Mouse (Mus musculus) megakaryocyte, adult 5-6 weeks (primary cell): ENCODE measurements around the gene Il4. TPM values are rescaled to one million over a fixed set of nuclear protein-coding genes. Genes with fewer than 3 reads are reported as not detected.

Source experiments
- ATAC-seq: 2 replicates; pipeline ENCODE4 v1.8.0; 2016; ENCODE audit warnings: mild to moderate bottlenecking, inconsistent platforms; ENCODE audit not compliant: poor library complexity, severe bottlenecking
- total RNA-seq, 2 experiments: library from RNA; stranded (forward) in 1 of 2; stranded (reverse) in 1 of 2; fragments of 153-499, 151-499 nt in 1 of 2; fragments of 221-1000, 200-1000 nt in 1 of 2; gene quantifications; 2 replicates each; pipeline versions ENCODE4 v1.2.3 to v1.2.4; 2015 to 2017

The Il4 gene
- total RNA-seq (2015), result 5.5 and 13.1 TPM in 2 replicates
- total RNA-seq (2017), result 8.0 and 8.7 TPM in 2 replicates

DNA sequence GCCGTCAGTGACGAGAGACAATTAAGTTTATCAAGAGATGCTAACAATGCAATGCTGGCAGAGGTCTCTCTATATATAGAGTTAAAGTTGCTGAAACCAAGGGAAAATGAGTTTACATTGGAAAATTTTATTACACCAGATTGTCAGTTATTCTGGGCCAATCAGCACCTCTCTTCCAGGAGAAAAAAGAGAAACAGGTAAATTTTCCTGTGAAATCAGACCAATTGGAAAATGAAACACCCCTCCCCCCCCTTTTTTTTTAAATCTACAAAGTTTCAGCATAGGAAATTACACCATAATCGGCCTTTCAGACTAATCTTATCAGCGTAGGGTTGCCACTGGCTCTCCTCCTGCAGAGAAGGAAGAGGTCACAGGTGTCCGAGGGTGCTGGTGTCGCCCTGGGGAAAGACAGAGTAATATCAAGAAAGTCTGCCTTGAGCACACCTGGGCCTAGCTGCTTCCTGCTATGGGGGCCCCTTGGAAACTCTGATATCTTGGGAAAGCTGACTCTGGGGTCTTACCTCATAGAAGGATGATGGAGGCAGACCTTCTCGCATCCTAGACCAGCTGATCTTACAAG is at the start of gene Il4:
Gene Il4, minus strand, starts transcription at position 51 of the 580 bp plus-strand sequence.
- no peak for ATAC-seq

DNA sequence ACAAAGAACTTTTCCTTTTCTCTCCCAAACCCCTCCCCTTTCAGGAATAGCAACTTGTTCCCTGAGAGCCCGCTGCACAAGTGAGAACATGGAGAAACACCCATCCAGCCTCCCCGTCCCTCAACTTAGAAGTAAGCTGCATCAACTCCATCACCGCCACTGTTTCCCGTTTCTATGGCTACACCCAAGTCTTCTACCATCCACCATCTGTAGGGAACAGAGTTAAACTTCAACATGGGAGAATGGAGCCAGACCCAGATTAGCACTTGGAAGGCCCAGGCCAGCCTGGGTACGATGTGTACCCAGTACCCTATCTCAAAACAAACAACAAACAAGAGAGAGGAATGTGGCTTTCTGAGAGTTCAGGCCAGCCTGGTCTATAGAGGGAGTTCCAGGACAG is 45.6 kb upstream of the Il4 start:
- ATAC-seq, result no peak

DNA sequence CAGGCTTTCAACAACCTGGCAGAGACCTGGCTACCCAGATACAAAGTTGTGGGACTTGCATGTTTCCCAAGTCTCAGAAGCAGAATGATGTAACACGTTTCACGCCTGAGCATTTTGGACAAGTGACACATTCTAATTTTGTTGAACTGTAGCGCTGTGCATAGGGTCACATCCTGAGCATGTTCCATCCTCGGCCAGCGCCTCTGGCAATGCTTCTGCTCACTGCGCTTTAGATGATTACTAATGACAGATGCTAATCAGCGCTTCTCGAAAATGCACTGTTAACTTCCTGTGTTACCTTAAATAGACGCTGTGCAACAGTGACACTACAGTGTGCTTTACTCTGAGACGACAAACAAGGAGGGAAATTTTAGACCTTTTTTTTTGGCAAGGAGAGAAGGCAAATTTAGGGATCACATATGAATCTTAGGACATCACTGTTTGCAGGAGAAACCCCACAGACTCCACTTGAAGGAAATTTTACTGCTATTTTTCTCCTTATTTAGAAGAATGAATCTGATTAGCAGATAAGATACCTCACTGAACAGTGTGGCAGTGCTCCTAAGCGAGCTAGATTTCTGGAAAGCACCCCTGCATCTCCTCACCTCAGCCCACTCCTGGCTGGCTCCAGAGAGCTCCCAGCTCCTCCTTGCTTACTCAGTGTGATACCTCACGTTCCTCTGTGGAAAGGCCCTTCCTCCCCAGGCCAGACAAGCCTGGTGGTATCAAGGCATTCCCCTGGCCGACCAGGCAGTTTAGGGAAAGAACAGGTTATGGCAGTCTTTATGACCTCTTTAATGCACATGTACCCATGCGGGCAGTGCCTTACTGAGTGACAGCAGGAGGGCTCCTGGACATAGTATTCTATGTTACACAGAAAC is 44.6 kb upstream of the Il4 start:
- peak; percentile 56 for ATAC-seq

DNA sequence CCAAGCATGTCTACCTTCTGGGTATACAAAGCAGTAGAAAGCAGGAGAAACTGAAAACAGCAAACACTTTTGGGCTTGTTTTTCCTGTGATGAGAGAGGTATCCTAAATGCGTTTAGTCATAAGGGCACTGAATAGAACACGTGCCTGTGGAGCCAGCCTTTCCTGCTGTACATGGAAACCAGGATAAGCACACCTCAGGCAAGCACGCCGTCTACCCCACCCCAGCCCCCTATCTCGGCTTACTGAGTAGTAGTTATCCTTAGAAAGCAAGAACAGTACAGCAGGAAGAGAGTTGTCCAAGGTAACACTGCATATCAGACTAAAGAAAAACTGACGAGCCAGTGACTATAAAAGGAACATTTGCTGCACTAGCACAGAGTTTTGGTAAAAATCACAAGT is 39.4 kb upstream of the Il4 start:
- no peak for ATAC-seq

DNA sequence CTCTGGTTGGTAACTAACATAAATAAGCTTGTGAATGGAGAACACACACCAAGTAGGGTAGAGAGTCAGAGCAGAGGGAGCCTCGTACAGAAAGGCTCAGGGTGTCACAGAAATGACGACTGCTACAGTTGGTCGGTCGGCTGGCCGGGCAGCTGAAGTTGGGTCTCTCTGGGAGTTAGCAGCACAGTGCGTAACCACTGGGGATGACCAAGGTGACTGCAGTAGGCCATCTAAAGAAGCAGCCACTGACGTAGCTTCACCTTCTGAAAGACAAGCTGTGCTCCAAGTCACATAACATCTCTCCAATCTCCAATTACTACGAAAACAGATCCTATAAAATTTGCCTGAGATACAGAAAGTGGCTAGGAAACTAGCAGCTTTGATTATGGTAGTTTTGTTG is 38.9 kb upstream of the Il4 start:
- ATAC-seq, result no peak

DNA sequence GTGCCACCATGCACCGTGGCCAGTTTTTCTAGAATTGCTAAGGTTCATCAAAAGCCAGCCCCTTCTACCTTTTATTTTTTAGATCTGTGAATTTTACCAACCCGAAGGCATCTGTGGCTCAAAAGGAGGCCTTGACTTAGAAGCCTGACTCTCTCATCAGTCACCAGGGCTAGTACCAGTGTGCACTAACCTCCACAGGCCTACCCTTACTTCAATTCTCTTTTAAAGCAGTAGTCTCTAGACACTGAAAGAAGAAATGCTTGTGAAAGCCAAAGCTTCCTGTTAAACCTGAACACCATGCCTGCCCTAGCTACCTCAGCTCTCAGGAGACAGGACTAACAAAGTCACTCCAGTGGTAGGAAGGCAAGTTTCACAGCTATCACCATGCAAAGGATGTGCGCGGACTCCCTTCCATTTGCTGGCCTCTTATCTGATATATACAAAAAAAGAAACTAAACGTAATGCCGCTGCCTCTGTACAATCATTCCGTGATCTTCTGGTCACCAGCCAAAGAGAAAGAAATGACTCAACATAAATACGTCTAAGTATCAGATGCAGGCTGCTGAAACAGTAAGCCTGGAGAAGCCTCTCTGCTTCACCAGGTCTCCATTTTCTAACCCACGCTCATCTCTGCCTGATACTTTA is 38.2 kb upstream of the Il4 start:
- ATAC-seq, result peak; percentile 54

DNA sequence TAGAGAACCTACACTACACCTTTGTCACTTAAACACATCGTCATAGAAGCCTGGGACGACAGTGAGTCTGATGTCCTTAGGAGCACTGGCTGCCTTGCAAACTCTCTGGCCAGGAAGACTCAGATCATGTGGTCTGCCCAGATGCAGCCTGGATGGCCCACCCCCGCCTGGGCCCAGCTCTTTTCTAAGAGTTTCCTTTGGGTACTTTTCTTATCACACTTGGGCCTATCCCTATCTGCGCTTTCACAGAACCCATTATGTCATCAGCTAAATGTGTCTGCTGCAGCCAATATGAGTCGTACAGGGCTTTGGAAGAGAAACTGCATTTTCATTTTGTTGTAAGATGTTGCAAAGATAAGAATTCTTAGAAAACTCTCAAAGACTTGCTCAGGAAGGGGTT is 36.6 kb upstream of the Il4 start:
- peak; percentile 59 for ATAC-seq

DNA sequence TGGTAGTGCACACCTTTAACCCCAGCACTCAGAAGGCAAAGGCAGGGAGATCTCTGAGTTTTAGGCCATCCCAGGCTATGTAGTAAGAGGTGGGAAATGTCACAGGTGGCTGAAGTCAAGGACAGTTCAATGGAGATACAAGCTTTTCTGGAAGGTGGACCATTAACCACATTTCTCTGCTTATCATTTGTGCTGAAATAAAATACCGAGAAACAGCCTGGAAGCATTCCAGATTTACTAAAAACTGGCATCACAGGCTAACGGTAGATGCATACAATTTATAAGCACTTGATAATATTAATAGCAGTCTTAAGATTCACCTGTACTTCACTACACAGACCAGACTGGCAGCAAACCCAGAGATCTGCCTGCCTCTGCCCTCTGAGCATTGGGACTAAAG is 34.0 kb upstream of the Il4 start:
- no peak for ATAC-seq

DNA sequence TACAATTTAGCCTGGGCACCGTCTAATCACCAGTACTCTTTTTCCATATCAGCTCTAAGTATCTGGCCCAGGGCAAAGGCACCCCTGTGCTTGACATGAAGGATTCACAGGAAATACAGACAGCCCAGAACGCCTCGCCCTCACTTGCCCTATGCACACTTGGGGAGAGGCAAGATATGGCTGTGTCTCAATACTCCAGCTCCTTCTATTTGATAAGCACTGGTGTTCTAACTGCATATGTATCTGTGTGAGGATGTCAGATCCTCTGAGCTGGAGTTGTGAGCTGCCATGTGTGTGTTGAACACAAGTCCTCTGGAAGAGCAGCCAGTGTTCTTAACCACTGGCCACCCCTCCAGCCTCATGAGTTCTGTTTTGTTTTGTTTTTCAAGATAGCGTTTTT is 33.0 kb upstream of the Il4 start:
- ATAC-seq, result no peak

DNA sequence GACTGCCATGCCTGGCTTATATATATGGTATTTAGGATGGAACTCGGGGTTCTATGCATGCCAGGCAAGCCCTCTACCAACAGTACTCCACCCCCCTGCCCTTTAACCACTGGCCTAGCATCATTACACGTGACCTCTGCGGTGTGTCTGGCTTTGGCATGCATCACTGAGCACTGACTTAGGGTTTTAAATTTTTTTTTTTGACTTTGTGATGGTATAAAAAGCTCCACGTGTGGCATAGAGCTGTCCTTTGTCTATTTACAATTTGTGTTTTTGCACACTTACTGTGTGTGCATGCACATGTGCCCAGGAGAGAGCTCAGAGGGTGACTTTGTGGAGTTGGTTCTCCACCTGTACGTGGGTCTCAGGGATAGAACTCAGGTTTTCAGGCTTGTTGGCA is 25.5 kb upstream of the Il4 start:
- ATAC-seq, result no peak

DNA sequence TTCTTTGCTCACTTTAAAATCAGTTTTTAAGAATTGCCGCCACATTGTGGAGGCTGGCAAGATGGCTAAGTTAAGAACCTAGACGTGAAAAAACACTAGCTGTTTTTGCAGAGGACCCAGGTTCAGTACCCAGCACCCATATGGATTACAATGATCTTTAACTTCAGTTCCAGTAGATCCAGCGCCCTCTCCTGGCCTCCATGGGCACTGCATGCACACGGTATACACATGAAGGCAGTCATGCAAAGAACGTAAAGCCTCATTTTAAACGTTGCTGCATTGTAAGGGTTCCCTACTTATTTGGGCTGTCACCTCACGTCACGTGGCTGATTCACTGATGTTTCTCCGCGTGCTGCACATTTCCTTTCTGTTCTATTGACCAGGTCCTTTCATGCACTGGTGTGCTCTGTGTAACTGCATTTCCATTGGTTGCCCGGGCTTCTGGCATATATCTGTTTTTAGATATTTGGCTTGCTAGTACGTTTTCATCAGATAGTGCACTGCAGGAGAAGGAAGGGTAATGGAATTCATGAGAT is 24.3 kb upstream of the Il4 start:
- ATAC-seq, result no peak

DNA sequence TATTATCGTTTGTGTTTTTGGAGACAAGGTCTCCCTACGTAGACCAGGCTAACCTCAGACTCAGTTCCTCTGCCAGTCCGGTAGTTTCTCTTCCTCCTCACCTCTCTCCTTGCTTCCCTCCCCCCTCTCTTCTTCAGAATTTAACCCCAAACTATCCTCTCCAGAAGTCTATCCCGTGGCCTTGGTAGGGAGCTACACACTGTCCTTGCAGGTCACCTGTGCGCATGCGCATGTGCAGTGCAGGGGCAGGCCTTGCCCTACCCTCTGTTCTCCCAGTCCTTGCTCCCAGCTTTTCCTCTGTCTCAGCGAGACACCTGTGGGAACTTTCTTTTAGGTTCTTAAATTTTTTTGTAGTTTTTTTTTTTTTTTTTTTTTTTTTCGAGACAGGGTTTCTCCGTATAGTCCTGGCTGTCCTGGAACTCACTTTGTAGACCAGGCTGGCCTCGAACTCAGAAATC is 19.4 kb upstream of the Il4 start:
- ATAC-seq, result no peak

DNA sequence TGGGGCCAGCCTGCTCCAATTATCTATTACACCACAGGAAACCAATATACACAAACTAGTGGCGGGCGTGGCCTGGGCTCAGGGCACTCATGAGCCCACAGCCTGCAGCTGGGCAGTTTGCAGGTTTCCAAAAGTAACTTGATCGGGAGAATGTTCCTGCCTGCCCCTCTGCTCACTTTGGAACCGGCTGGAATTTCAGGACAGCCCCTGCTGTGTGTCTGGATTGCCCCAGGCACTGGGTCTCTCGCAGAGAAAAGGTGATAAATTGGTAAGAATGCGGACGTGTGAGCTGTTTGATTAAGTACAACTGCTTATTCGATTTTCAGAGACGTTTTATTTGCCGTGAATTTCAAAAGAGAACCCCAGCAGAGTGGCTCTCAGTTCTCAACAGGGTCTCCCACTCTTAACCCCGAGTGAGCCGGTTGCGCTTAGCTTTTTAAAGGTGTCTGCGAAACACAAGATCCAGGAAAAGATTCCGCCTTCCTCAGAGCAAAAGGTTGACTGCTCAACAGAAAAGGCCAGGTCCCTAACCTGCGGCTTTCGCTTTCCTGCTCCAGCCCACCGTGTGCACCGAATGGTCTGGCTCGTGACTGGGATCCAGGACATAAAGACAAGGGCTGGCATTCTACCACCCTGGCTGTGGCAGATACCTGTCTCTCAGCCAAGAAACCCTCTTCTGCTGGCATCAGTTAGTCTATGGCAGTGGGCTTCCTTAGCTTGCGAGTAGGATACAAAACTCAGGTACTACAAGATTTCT is 18.8 kb upstream of the Il4 start:
- no peak for ATAC-seq

DNA sequence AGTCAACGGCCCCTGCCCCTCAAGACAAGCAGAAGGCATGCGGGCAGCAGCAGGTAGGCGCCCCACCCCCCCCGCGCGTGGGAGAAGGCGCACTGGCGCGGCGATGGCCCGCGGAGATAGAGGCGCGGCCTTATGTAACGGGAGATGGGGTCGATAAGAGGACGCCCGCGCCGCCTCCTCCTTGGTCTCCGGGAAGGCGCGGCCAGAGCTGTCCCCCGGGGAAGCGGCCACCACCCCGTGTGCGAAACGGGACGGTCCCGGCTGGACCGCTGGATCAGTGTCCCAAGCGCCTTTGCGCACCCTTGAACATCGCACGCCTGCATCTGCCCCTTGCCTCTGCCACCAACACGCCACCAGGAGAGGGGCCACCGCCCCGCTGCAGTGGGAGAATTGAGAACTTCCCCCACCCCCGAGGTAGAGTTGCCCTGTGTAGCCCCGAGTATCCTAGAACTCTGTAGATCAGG is 17.7 kb upstream of the Il4 start:
- peak; percentile 66 for ATAC-seq

DNA sequence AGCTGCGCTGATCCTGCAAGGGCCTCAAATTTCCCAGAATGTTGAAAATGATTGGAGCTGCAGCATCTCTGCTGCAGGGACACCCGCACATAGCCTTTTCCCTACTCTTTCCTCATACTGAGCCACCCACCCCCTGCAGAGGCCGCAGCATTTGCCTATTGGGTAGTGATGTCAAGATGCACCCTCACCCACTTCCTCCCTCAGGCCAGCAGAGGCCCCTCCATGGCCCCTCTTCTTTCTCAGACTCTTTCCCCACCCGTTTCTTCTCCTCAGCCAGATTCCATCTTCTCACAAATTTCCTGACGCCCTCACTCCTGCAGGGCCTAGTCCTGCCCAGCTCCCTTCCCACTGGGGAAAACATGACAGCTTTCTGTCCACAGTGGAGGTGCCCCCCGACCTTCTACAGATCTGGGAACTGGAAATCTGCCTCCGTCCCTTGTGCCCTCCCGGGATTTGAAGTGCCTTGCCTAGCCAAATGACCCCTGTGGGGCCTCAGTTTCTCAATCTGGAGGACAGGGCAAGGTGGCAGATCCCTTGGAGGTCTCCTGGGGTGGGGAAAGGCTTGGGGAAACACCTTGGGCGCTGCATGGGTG is 17.2 kb upstream of the Il4 start:
- ATAC-seq, result no peak

DNA sequence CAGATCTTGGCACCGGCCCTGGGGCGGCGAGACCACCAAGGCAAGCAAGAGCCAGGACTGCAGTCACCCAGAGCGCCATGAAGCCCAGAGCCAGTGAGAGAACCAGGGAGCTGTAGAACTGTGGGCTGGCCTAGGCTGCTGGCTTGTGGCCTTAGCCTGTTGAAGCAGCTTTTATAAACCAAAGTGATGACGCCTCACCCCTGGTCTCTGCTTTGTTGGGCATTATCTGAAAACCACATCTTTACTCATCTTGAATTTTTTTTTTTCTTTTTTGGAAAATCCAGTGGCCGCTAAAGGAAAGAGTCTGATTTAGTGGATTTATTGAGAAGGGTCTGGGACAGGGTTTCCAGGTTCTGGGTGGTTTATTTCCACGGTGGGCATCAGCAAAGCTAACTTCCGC is 16.1 kb upstream of the Il4 start, which contains the start of gene Il13:
Gene Il13, minus strand, starts transcription at position 147 of the 400 bp plus-strand sequence.
- no peak for ATAC-seq

DNA sequence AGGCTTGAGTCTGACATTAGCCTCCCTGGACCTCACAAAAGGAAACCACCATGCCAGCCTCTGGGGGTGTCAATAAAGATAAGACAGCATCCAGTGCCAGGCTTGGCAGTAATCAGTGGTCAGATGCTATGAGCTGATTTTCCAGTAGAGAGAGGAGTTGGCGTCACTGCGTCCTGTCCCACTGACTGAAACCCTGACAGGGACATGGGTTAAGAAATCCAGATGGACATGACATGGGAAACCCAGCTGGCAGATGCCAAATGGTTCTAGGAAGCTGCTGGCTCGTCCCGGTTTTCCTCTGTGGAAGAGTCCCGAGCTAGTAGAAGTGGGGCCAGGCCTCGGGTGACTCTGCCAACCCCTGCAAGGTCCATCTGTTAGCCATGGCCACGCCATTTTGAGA is 15.2 kb upstream of the Il4 start:
- peak; percentile 23; the same call in 1 of the 2 replicates for ATAC-seq

DNA sequence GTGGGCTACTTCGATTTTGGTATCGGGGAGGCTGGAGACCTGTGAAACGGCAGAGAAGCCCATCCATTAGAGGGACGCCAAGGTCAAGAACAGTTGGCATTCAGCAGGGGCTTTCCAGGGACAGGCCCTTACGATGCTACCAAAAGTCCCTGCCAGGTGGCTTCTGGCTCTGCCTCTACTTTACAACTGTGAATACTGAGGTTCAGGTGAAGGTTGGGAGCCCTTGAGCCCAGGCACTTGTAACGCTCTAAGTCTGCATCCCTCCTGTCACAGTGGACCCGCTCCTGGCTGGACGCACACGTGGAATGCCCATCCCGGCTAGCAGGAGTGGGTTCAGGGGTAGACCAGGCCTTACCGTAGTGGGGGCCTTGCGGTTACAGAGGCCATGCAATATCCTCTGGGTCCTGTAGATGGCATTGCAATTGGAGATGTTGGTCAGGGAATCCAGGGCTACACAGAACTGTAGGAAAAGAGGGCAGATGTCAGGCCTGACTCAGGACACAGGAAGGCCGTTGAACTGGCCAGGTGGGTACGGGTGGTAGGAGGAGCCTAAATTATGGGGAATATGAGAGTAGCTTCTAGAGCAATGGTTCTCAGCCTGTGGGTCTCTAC is 13.8 kb upstream of the Il4 start:
- ATAC-seq, result no peak

DNA sequence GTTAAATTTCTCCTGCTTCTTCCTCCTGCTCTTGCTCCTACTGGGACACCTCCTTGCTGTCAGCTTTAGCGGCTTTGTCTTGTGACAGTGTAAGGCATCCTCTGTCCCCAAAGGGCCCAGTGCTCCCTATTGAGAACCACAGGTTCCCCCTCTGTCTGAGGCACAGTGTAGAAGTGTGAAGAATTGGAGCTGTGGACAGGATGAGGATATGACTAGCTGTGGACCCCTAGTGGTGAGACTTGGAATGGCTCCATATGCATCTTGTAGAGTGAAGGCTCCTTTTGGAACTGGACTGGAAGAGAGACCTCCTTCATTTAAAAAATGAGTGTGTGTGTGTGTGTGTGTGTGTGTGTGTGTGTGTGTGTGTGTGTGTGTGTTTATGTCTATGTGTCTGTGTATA is 9.4 kb upstream of the Il4 start:
- peak; percentile 68 for ATAC-seq
